Mouse (Mus musculus) stomach, embryonic 15.5 days (tissue): ENCODE data around the gene Rbm26. TPM values are rescaled to one million over a fixed set of nuclear protein-coding genes. Genes with fewer than 3 reads are reported as not detected.

Source experiments
- ATAC-seq: fragments of 200-750 bp; cut with Nextera tagmentation; 2 replicates; pipeline ENCODE4 v1.8.0; 2017; ENCODE audit warnings: low read depth, moderate number of reproducible peaks, moderate TSS enrichment; ENCODE audit not compliant: insufficient read depth, low FRiP score
- H3K27ac ChIP-seq: fragments of 300-500 bp; sonication (generic); 2 replicates; pipeline ENCODE4 v1.5.1; 2015; ENCODE audit warnings: mild to moderate bottlenecking, inconsistent platforms
- H3K27me3 ChIP-seq: fragments of 300-500 bp; sonication (generic); replicated peaks from 2 replicates; pipeline ENCODE4 v1.6.1; 2015; ENCODE audit warnings: inconsistent platforms
- H3K36me3 ChIP-seq: fragments of 300-500 bp; sonication (generic); 2 replicates; pipeline ENCODE4 v1.6.1; 2015; ENCODE audit warnings: inconsistent platforms
- H3K4me1 ChIP-seq: fragments of 300-500 bp; sonication (generic); 2 replicates; pipeline ENCODE4 v1.6.1; 2015; ENCODE audit warnings: inconsistent platforms
- H3K4me2 ChIP-seq: fragments of 300-500 bp; sonication (generic); 2 replicates; pipeline ENCODE4 v1.6.1; 2015; ENCODE audit warnings: mild to moderate bottlenecking, inconsistent platforms
- H3K4me3 ChIP-seq: fragments of 300-500 bp; sonication (generic); replicated peaks from 2 replicates; pipeline ENCODE4 v1.5.1; 2015; ENCODE audit warnings: inconsistent platforms
- H3K9ac ChIP-seq: fragments of 300-500 bp; sonication (generic); 2 replicates; pipeline ENCODE4 v1.6.1; 2015; ENCODE audit warnings: inconsistent platforms
- H3K9me3 ChIP-seq: fragments of 300-500 bp; sonication (generic); 2 replicates; pipeline ENCODE4 v1.6.1; 2016; ENCODE audit warnings: inconsistent platforms
- WGBS: fragments of 180-500 bp; shearing (Covaris S2); methylation state at CpG from one replicate; pipeline ENCODE4 v1.1.7; 2015; 5-methylcytosine and 5-hydroxymethylcytosine counted together
- polyA plus RNA-seq: library from polyadenylated mRNA; unstranded; fragments of >200 nt; fragmentation: Nextera tagmentation; extraction: Ambion mirVana; gene quantifications from 2 replicates; pipeline ENCODE4 v1.2.1, GENCODE M21; 2015

Gene Rbm26
- polyA plus RNA-seq, 1 experiment from 2014 or later, result 30.8 TPM

- ATAC-seq, result no peak
- no peaks in the 10 kb centered on the region for H3K9me3 ChIP-seq
- H3K4me1 ChIP-seq, result no peaks in the 10 kb centered on the region
- H3K36me3 ChIP-seq, result no peaks in the 10 kb centered on the region
- no peak overlapping the region for H3K27ac ChIP-seq
- H3K4me2 ChIP-seq, result no peak overlapping the region
- no peak overlapping the region for H3K4me3 ChIP-seq
- WGBS, result 64% methylated on average over 8 of the region's 8 CpGs
- H3K9ac ChIP-seq, result no peak overlapping the region
- no peaks in the 10 kb centered on the region for H3K27me3 ChIP-seq
Observed at GRCm38 (mm10) chr14:105084757-105085330, 92.3 kb downstream of the Rbm26 start.

GRCm38 (mm10) chr14:105084106-105084505 is 93.0 kb downstream of the Rbm26 start:
- Histone ChIP-seq H3K36me3 (no peaks in the 10 kb centered on the region), H3K27me3 (no peaks in the 10 kb centered on the region), H3K4me1 (no peaks in the 10 kb centered on the region), H3K4me3 (no peak overlapping the region), H3K4me2 (no peak overlapping the region), H3K27ac (no peak overlapping the region), H3K9me3 (no peaks in the 10 kb centered on the region), H3K9ac (no peak overlapping the region)
- 83% methylated on average over 11 of the region's 11 CpGs for WGBS
- ATAC-seq, result no peak

GRCm38 (mm10) chr14:105074776-105075175 is 102.4 kb downstream of the Rbm26 start:
- Histone ChIP-seq H3K4me2 (no peak overlapping the region), H3K27me3 (no peaks in the 10 kb centered on the region), H3K9ac (no peak overlapping the region), H3K4me1 (no peaks in the 10 kb centered on the region), H3K36me3 (no peaks in the 10 kb centered on the region), H3K4me3 (no peak overlapping the region), H3K9me3 (no peaks in the 10 kb centered on the region), H3K27ac (no peak overlapping the region)
- WGBS, result 92% methylated on average over 2 of the region's 2 CpGs
- no peak for ATAC-seq

GRCm38 (mm10) chr14:105074376-105074775 is 102.8 kb downstream of the Rbm26 start:
- no peak overlapping the region for H3K4me3 ChIP-seq
- ATAC-seq, result no peak
- no peaks in the 10 kb centered on the region for H3K9me3 ChIP-seq
- no peak overlapping the region for H3K9ac ChIP-seq
- H3K4me1 ChIP-seq, result no peaks in the 10 kb centered on the region
- no peak overlapping the region for H3K27ac ChIP-seq
- no peak overlapping the region for H3K4me2 ChIP-seq
- H3K36me3 ChIP-seq, result no peaks in the 10 kb centered on the region
- 88% methylated on average over 7 of the region's 7 CpGs for WGBS
- H3K27me3 ChIP-seq, result no peaks in the 10 kb centered on the region

GRCm38 (mm10) chr14:105071010-105071509 is 106.1 kb downstream of the Rbm26 start:
- Histone ChIP-seq H3K9ac (no peak overlapping the region), H3K9me3 (no peaks in the 10 kb centered on the region), H3K4me2 (no peak overlapping the region), H3K4me1 (no peaks in the 10 kb centered on the region), H3K27ac (no peak overlapping the region), H3K36me3 (no peaks in the 10 kb centered on the region), H3K27me3 (no peaks in the 10 kb centered on the region), H3K4me3 (no peak overlapping the region)
- ATAC-seq, result no peak
- 52% methylated on average over 14 of the region's 14 CpGs for WGBS

GRCm38 (mm10) chr14:105070258-105071009 is 106.7 kb downstream of the Rbm26 start:
- H3K27ac ChIP-seq, result no peak overlapping the region
- no peaks in the 10 kb centered on the region for H3K9me3 ChIP-seq
- no peak overlapping the region for H3K9ac ChIP-seq
- H3K36me3 ChIP-seq, result no peaks in the 10 kb centered on the region
- no peak overlapping the region for H3K4me3 ChIP-seq
- no peaks in the 10 kb centered on the region for H3K4me1 ChIP-seq
- no peaks in the 10 kb centered on the region for H3K27me3 ChIP-seq
- 53% methylated on average over 11 of the region's 11 CpGs for WGBS
- H3K4me2 ChIP-seq, result no peak overlapping the region
- ATAC-seq, result no peak

GRCm38 (mm10) chr14:105068060-105068459 is 109.1 kb downstream of the Rbm26 start:
- Histone ChIP-seq H3K27ac (no peak overlapping the region), H3K9me3 (no peaks in the 10 kb centered on the region), H3K27me3 (no peaks in the 10 kb centered on the region), H3K4me1 (no peaks in the 10 kb centered on the region), H3K4me3 (no peak overlapping the region), H3K4me2 (no peak overlapping the region), H3K36me3 (no peaks in the 10 kb centered on the region), H3K9ac (no peak overlapping the region)
- no peak for ATAC-seq
- 78% methylated on average over 5 of the region's 5 CpGs for WGBS

- H3K9ac ChIP-seq, result no peak overlapping the region
- no peak for ATAC-seq
- H3K9me3 ChIP-seq, result no peaks in the 10 kb centered on the region
- no peaks in the 10 kb centered on the region for H3K36me3 ChIP-seq
- 75% methylated on average over 1 of the region's 1 CpGs for WGBS
- no peaks in the 10 kb centered on the region for H3K4me1 ChIP-seq
- no peaks in the 10 kb centered on the region for H3K27me3 ChIP-seq
- H3K4me3 ChIP-seq, result no peak overlapping the region
- H3K4me2 ChIP-seq, result no peak overlapping the region
- H3K27ac ChIP-seq, result no peak overlapping the region
Observed at GRCm38 (mm10) chr14:105064243-105064642, 112.9 kb downstream of the Rbm26 start.

GRCm38 (mm10) chr14:105061230-105061629 is 115.9 kb downstream of the Rbm26 start:
- Histone ChIP-seq H3K4me1 (no peaks in the 10 kb centered on the region), H3K27ac (no peak overlapping the region), H3K9me3 (no peaks in the 10 kb centered on the region), H3K27me3 (no peaks in the 10 kb centered on the region), H3K4me2 (no peak overlapping the region), H3K9ac (no peak overlapping the region), H3K36me3 (no peaks in the 10 kb centered on the region), H3K4me3 (no peak overlapping the region)
- ATAC-seq, result no peak
- WGBS, result 57% methylated on average over 2 of the region's 2 CpGs

- H3K4me2 ChIP-seq, result no peak overlapping the region
- H3K27me3 ChIP-seq, result no peaks in the 10 kb centered on the region
- no peak overlapping the region for H3K9ac ChIP-seq
- H3K4me3 ChIP-seq, result no peak overlapping the region
- no peak for ATAC-seq
- no peaks in the 10 kb centered on the region for H3K36me3 ChIP-seq
- H3K9me3 ChIP-seq, result no peaks in the 10 kb centered on the region
- H3K4me1 ChIP-seq, result no peaks in the 10 kb centered on the region
- H3K27ac ChIP-seq, result no peak overlapping the region
Observed at GRCm38 (mm10) chr14:105057934-105058333, 119.2 kb downstream of the Rbm26 start.
